Mouse (Mus musculus) lung, postnatal 25 days (tissue): Measurements from ENCODE around the gene 1700037H04Rik.
"Not testable (repeated sequence)": the region's sequence is repeated elsewhere in the genome, so short reads cannot be mapped to it uniquely, and the experiment has no call there.

Source experiments
- DNase-seq: peaks from one replicate; pipeline ENCODE4 v3.0.0; 2022; ENCODE audit warnings: low spot score

The 1700037H04Rik gene

GRCm38 (mm10) chr2:131127161-131127730 is 32.6 kb downstream of the 1700037H04Rik start, which contains the start of gene Hspa12b:
Hspa12b (plus strand) TSS chr2:131127280.
- peak; percentile 56 for DNase-seq

DNA sequence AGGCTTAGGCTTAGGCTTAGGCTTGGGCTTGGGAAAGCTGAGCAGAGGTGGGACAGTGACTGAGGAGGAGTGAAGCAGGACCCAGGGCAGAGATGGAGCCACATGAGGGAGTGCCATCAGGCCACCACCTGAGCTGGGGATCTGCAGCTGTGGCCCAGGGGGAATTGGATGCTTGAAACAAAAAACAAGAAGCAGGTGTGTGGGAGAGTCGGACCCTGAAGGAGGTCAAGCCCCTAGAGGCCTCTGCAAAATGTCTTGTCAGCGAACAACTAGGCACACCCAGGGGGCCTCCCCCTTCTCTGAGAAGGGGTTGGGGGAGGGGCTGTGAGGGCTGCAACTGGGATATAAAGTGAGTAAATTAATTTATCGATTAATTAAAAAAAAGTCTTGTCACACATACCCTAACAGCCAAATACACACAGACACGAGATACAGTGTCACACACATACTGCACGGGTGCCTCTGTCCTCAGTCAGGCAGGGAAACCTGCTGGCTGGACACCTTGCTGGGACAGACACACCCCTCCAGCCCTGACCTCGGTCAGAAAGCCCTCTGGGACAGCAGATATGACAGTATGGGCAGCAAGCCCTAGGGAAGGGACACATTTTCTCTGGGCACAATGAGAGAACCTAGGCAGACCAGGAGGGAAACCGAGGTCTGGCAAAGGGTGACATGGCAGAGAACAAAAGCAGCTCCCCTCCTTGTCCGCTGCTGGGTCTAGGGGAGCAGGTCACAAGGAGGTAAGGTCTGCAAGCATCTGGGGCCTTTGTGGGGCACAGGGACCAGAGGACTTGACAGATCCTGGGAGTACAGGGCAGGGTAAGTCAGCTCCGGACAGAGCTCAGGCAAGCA is 33.7 kb downstream of the 1700037H04Rik start:
- DNase-seq: no peak

DNA sequence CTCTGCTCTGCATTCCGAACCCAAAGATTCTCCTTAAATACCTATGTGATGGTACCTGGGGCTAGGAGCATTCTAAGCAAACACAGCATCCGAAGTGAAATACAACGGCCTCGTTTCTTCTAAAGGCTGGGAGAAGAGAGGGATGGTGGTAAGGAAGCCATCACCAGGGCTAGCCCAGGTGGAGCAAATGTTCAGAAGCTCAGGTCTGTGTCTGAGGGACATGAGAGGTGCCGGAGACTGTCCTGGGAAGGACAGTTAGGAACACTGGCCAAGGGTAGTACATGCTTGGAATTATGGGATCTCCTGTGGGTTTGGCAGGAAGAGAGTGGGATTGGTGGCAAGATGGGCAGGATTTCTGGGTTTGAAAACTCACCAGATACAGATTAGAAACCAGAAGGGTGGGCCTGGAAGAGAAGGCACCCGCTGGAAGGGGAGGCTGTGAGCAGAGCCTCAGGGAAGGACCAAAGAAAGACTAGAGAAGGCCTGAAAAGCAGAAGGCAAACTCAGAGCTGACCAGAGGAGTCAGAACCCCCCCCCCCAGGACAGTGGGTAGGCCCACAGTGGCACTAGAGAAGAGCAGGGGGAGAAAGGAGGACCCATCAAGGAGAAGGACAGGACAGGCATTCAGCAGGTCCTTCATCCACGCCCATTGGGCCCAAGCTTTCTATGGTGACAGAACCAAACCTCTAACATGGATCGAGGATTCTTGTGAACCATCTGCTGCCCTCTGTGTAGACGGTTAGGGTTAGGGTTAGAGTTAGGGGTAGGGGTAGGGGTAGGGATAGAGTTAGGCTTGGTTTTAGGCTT is 34.5 kb downstream of the 1700037H04Rik start:
- no peak for DNase-seq

- DNase-seq: no peak
These were observed 35.7 kb downstream of the 1700037H04Rik start for GRCm38 (mm10) chr2:131124166-131124565.

- no peak for DNase-seq
These were observed 40.8 kb downstream of the 1700037H04Rik start for GRCm38 (mm10) chr2:131118968-131119574.

DNA sequence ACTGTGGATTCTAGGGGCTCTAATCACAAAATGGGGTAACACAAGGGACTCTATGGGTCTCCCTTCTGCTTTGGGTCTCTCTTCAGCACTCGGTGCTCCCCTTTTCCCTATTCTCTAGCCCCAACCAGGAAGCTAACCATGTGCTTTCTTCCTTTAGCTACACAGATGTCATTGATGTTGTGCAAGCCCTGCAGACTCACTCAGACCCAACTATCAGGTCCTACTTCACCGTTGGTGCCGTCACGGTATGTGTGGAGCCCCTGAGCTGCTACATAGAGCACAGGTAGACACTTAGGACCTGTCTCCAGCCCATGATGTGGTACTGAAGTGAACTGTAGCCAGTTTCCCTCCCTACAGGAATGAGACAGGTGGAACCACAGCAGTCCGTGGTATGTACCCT is 53.9 kb downstream of the 1700037H04Rik start:
- DNase-seq: no peak

DNA sequence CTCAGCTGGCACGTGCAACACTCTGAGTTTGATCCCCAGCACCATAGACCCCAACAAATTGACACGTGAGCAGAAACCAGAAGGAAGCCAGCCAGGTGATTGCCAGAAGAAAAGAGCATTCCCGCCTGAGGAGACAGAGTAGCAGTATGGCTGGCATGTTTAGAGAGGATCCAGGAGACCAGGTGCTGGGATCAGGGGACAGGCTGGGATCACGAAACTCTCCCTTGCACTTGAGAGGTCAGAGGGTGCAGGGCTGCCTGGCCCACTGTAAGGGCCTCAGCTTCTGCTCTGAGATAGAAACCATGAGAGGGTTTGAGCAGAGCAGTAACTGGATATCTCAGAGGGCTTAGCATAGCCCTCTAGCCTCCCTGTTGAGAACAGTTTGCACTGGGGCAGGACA is 54.8 kb downstream of the 1700037H04Rik start:
- DNase-seq: not testable (repeated sequence)

GRCm38 (mm10) chr2:131104021-131104420 is 55.9 kb downstream of the 1700037H04Rik start:
- DNase-seq: no peak

DNA sequence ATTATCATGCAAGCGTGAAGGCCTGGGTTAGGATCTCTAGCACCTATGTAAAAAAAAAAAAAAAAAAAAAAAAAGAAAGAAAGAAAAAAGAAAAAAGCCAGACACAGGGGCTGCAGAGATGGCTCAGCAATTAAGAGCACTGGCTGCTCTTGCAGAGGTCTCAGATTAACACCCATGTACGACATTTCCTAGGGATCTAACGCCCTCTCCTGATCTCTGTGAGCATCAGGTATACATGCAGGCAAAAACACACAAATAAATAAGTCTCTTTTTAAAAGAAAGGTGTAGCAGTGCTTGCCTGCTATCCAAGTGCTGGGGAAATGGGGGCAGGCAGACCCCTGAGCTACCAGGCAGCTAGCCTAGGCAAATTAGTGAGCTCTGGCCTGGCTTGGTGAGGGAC is 58.4 kb downstream of the 1700037H04Rik start:
- DNase-seq: no peak

DNA sequence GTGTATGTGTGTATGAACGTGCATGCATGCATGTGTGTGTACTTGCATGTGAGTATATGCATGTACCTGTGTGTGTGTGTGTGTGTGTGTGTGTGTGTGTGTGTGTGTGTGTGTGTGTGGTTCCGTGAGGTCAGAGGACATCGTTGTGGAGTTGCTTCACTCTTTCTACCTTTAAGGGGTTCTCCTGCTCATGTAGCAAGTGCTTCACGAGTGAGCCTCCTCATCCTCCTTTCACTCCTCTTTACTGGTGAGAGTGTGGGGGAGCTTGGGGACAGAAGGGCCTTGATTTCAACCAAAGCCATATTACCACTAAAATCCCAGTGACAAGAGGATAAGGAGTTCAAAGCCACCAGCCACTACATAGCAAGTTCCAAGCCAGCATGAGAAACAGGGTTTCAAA is 62.8 kb downstream of the 1700037H04Rik start:
- DNase-seq: no peak
